Mouse (Mus musculus): Measurements from ENCODE around the gene Gm281. TPM values are rescaled to one million over a fixed set of nuclear protein-coding genes. Genes with fewer than 3 reads are reported as not detected.
A peak's percentile ranks its signal among the peaks of the same experiment; 100 is the strongest.
"Not testable (repeated sequence)": the region's sequence is repeated elsewhere in the genome, so short reads cannot be mapped to it uniquely, and the experiment has no call there.

Gm281 gene
- not detected in 2 replicates for polyA plus RNA-seq (2015; fragmentation: Nextera tagmentation; extraction: Ambion mirVana)

DNA sequence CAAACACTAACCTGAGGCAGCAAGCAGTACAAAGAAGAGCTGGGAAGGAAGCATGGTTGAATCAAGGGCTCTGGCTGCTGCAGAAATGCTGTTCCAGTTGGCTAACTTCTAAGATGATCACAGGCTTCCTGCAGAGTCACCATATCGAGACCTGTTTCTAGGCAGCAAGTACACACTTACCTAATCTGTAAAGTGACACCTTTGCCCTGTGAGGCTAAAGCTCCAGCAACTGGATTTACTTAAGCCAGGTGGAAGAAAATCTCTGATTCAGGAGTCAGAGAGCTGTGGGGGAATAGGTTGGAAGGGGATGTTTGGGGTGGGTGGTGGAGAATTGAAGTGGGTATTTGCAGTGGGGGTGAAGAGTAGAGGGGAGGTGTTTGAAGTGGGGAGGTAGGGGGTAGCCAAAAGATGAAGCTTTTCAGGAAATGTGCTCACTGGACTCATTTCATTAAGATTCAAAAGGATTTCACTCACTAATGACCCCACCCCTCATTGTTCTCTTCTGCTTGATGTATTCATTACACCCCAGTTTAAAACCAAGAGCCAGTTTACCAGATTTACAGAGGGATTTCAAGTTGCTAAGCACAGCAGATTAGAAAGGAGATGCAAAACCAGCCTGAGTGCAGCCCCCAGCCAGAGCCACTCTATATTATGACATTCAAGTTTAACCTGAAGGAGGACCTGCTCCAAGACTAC, at the start of gene Gm281:
TSS of gene Gm281 (minus strand) at position 92 of the 696 bp plus-strand sequence.
- ATAC-seq (ENCODE audit: low FRiP score, low TSS enrichment) = no peak

DNA sequence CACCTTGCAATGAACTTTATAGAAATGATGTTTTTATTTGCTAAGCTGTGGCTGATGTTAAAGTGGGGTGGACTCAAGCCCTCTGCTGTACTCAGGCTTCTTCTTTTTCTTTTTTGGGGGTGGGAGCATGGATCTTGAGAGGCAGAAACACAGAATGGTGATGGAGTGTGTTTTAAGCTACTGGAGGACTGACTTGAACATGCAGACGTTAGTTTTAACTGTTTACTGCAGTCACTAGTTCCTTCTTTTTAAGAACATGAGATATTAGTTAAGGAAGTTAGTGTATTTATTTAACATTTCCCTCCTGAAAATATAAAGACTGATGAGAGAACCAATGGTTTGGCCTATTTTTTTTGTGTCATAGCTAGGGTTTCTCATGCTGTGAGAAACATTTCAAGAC, 49.2 kb upstream of the Gm281 start:
- H3K4me2 ChIP-seq (replicated peaks; ENCODE audit: low read depth, low read length) = no peak overlapping the region
- no peaks in the 10 kb centered on the region for H3K36me3 ChIP-seq (ENCODE audit: insufficient read depth, low read length)
- WGBS = 57% methylated on average over 1 of the region's 1 CpGs
- H3K27me3 ChIP-seq (ENCODE audit: insufficient read depth, low read length) = no peaks in the 10 kb centered on the region
- peaks cover 15% of the 10 kb centered on the region for H3K4me1 ChIP-seq (ENCODE audit: insufficient read depth, low read length)
- no peak overlapping the region for H3K4me3 ChIP-seq (ENCODE audit: low read length)
- H3K9ac ChIP-seq (replicated peaks; ENCODE audit: low read length) = no peak overlapping the region
- no peak overlapping the region for H3K27ac ChIP-seq (ENCODE audit: low read length)
- no peaks in the 10 kb centered on the region for H3K9me3 ChIP-seq (ENCODE audit: low read length)
- ATAC-seq (ENCODE audit: low FRiP score, low TSS enrichment) = no peak

More for the DNA sequence above, at the start of gene Gm281:
- no peaks in the 10 kb centered on the region for H3K9me3 ChIP-seq (ENCODE audit: low read length)
- H3K36me3 ChIP-seq (ENCODE audit: insufficient read depth, low read length) = no peaks in the 10 kb centered on the region
- H3K4me2 ChIP-seq (replicated peaks; ENCODE audit: low read depth, low read length) = no peak within 1 kb of the TSS
- 16% methylated on average over 1 of the region's 1 CpGs for WGBS
- no peak within 1 kb of the TSS for H3K4me3 ChIP-seq (ENCODE audit: low read length)
- H3K9ac ChIP-seq (replicated peaks; ENCODE audit: low read length) = no peak within 1 kb of the TSS
- H3K4me1 ChIP-seq (ENCODE audit: insufficient read depth, low read length) = no peaks in the 10 kb centered on the region
- H3K27ac ChIP-seq (ENCODE audit: low read length) = no peak within 1 kb of the TSS
- no peaks in the 10 kb centered on the region for H3K27me3 ChIP-seq (ENCODE audit: insufficient read depth, low read length)

DNA sequence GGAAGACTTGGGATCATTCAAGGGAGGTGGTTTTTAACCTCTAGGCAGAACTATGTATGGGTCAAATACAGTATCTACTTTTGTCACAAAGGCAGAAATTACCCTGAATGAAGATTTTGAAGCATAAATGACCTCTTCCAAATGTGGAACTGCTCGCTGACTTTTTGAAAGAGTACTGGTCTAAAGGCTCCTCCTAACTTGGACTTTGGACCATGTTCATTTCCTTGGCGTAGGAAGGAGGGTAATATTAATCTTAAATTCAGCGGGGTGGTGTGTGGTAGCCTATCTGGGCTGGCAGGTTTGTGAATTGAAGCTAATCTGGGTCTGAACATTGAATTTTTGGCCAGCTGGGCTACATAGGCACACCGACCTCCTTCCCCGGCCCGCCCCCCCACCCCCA, 48.2 kb upstream of the Gm281 start:
- Histone ChIP-seq H3K27me3 (ENCODE audit: insufficient read depth, low read length) (no peaks in the 10 kb centered on the region), H3K9me3 (ENCODE audit: low read length) (no peaks in the 10 kb centered on the region), H3K27ac (ENCODE audit: low read length) (no peak overlapping the region), H3K4me2 (replicated peaks; ENCODE audit: low read depth, low read length) (no peak overlapping the region), H3K4me1 (ENCODE audit: insufficient read depth, low read length) (peaks cover 15% of the 10 kb centered on the region), H3K4me3 (ENCODE audit: low read length) (no peak overlapping the region), H3K36me3 (ENCODE audit: insufficient read depth, low read length) (no peaks in the 10 kb centered on the region), H3K9ac (replicated peaks; ENCODE audit: low read length) (no peak overlapping the region)
- no peak for ATAC-seq (ENCODE audit: low FRiP score, low TSS enrichment)
- 87% methylated on average over 6 of the region's 6 CpGs for WGBS

DNA sequence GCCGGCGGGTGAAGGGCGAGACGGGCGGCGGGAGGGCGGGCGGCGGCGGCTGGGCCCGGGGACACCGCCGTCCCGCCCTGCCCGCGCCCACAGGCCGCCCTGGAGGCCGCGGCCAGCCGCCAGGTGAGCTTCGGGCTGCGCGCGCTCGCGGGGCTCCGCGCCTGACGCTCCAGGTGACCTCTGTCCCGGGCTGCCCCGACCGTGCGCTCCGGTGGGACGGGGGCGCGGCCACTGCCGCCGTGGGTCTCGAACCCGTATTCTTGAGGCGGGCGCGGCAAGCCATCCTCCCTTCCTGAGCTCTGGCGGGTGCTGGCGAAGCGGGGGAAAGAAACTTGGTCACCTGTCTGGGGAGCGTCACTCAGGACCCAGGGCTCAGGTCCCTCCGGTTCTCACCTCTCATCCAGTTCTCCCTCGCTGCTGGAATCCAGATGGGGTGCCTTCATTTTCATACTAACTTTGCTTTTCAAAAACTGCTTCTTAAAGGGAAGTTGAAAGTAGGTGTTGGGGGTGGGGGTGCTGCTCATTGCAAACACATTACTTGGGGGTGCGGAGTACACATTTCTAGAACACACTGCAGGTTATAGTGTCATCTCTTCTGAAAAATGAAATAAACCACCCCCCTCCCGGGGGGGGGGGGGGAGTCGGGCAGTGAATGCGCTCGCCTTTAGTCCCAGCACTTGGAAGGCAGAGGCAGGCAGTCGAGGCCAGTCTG, 47.3 kb upstream of the Gm281 start, which contains the start of the genes Atxn7 and Thoc7:
TSS of gene Atxn7 (plus strand) at position 40 of the 712 bp plus-strand sequence.
TSS of gene Thoc7 (minus strand) at position 452 of the 712 bp plus-strand sequence.
- WGBS = 4% methylated on average over 45 of the region's 56 CpGs
- ATAC-seq (ENCODE audit: low FRiP score, low TSS enrichment) = peak; percentile 65
- H3K9me3 ChIP-seq (ENCODE audit: low read length) = no peaks in the 10 kb centered on the region
- peak within 1 kb of the TSS; percentile 90 for H3K27ac ChIP-seq (ENCODE audit: low read length)
- H3K4me3 ChIP-seq (ENCODE audit: low read length) = peak within 1 kb of the TSS; percentile 88
- H3K4me1 ChIP-seq (ENCODE audit: insufficient read depth, low read length) = peaks cover 15% of the 10 kb centered on the region
- H3K9ac ChIP-seq (replicated peaks; ENCODE audit: low read length) = peak within 1 kb of the TSS; percentile 99
- peak within 1 kb of the TSS; percentile 63 for H3K4me2 ChIP-seq (replicated peaks; ENCODE audit: low read depth, low read length)
- no peaks in the 10 kb centered on the region for H3K27me3 ChIP-seq (ENCODE audit: insufficient read depth, low read length)
- H3K36me3 ChIP-seq (ENCODE audit: insufficient read depth, low read length) = no peaks in the 10 kb centered on the region

DNA sequence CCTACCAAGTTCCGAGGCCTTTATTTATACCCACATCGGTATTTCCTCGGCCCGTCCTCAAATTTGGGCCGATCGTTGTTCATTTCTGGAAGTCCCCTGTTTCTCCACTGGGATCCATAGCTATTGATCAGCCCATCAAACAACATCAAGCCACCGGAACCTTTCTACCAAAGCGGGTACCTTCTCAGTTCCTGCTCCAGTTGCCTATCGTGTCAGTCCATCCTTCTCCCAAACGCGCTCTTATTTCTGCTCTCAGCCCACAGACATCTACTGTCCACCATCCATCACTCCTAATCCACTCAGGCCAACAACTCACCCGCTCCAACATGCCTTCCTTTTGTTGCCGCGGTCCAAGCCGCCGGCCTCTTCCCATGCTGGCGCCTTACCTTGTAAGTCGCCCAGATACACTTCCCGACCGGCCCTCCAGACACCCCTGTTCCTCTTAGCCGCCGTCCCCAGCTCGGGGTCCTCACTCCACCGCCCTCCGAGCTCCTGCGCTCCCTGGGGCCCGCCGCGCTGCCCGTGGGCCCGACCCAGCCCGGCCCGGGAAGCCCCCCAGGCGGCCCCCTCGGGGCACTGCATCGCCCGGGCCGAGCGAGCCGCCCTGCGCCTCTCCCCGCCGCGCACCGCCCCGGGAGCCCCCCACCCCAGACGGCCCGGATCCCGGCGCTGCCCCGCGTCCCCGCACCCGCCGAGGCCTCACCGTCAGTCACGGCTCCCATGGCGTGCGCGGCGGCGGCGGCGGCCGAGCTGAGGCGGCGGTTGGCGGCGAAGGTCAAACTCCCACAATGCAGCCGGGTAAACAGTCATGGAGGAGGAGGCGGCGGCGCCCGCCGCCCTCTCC, 46.4 kb upstream of the Gm281 start:
- Histone ChIP-seq H3K27ac (ENCODE audit: low read length) (peak overlapping the region; percentile 90), H3K9me3 (ENCODE audit: low read length) (no peaks in the 10 kb centered on the region), H3K4me1 (ENCODE audit: insufficient read depth, low read length) (peaks cover 15% of the 10 kb centered on the region), H3K4me2 (replicated peaks; ENCODE audit: low read depth, low read length) (peak overlapping the region; percentile 63), H3K27me3 (ENCODE audit: insufficient read depth, low read length) (no peaks in the 10 kb centered on the region), H3K4me3 (ENCODE audit: low read length) (peak overlapping the region; percentile 88), H3K9ac (replicated peaks; ENCODE audit: low read length) (peak overlapping the region; percentile 99), H3K36me3 (ENCODE audit: insufficient read depth, low read length) (peaks cover 6% of the 10 kb centered on the region)
- peak; percentile 89 for ATAC-seq (ENCODE audit: low FRiP score, low TSS enrichment)
- WGBS = under 1% methylated on average over 31 of the region's 75 CpGs

DNA sequence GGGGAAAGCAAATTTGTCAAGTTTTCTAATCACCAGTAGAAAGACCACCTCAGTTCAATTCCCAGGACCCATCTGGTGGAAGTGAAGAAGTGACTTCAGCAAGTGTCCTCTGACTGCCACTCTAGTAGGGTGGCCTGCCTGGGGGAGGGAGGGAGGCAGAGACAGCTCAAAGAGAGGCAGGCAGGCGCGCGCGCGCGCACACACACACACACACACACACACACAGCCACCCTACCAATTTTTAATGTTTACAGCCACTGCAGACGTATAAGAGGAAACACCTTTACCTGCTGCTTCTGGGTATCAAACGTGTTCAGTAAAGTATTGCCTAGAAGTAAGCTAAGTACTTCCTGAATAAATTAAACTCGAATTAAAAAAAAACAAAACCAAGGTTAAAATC, 45.8 kb upstream of the Gm281 start:
- Histone ChIP-seq H3K9me3 (ENCODE audit: low read length) (no peaks in the 10 kb centered on the region), H3K36me3 (ENCODE audit: insufficient read depth, low read length) (peaks cover 10% of the 10 kb centered on the region), H3K4me1 (ENCODE audit: insufficient read depth, low read length) (peaks cover 15% of the 10 kb centered on the region), H3K9ac (replicated peaks; ENCODE audit: low read length) (peak overlapping the region; percentile 99), H3K4me2 (replicated peaks; ENCODE audit: low read depth, low read length) (peak overlapping the region; percentile 63), H3K27ac (ENCODE audit: low read length) (peak overlapping the region; percentile 90), H3K27me3 (ENCODE audit: insufficient read depth, low read length) (no peaks in the 10 kb centered on the region), H3K4me3 (ENCODE audit: low read length) (peak overlapping the region; percentile 88)
- WGBS = 0% methylated on average over 9 of the region's 9 CpGs
- ATAC-seq (ENCODE audit: low FRiP score, low TSS enrichment) = peak; percentile 57; the same call in 1 of the 2 replicates

DNA sequence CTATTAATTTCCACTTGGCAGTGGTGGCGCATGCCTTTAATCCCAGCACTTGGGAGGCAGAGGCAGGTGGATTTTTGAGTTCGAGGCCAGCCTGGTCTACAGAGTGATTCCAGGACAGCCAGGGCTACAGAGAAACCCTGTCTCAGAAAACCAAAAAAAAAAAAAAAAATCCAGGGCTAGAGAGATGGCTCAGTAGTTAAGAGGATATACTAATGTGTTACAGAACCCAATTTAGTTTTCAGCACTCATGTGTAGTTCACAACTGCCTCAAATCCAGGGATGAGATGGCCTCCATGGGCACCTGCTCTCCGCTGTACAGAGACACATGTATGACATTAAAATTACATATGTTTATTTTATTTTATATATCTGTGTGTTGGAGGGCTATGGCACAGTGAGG, 37.9 kb upstream of the Gm281 start:
- ATAC-seq (ENCODE audit: low FRiP score, low TSS enrichment); H3K4me1 ChIP-seq (ENCODE audit: insufficient read depth, low read length); H3K4me2 ChIP-seq (replicated peaks; ENCODE audit: low read depth, low read length); H3K27ac ChIP-seq (ENCODE audit: low read length); H3K9ac ChIP-seq (replicated peaks; ENCODE audit: low read length); H3K27me3 ChIP-seq (ENCODE audit: insufficient read depth, low read length); H3K4me3 ChIP-seq (ENCODE audit: low read length); H3K9me3 ChIP-seq (ENCODE audit: low read length): not testable (repeated sequence)
- H3K36me3 ChIP-seq (ENCODE audit: insufficient read depth, low read length) = peaks cover 49% of the 10 kb centered on the region
- 96% methylated on average over 3 of the region's 3 CpGs for WGBS

DNA sequence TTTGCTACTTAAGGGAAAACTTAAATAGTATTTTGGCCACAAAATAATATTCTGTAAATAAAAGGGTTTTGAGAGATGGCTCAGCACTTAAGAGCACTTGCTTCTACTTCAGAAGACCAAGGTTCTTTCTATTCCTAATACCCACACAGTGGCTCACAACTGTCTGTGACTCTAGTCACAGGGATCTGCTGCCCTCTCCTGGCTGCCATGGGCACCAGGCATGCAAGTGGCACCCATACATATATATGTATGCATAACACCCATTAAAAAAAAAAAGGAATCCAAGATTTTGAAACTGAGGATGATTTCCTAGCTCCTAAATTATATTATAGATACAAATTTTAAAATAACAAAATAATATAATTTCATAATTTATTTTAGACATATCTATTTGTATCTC, 36.1 kb upstream of the Gm281 start:
- no peaks in the 10 kb centered on the region for H3K27me3 ChIP-seq (ENCODE audit: insufficient read depth, low read length)
- no peak overlapping the region for H3K27ac ChIP-seq (ENCODE audit: low read length)
- H3K9ac ChIP-seq (replicated peaks; ENCODE audit: low read length) = no peak overlapping the region
- H3K4me3 ChIP-seq (ENCODE audit: low read length) = no peak overlapping the region
- ATAC-seq (ENCODE audit: low FRiP score, low TSS enrichment) = no peak
- no peaks in the 10 kb centered on the region for H3K9me3 ChIP-seq (ENCODE audit: low read length)
- no peaks in the 10 kb centered on the region for H3K4me1 ChIP-seq (ENCODE audit: insufficient read depth, low read length)
- H3K36me3 ChIP-seq (ENCODE audit: insufficient read depth, low read length) = peaks cover 41% of the 10 kb centered on the region
- no peak overlapping the region for H3K4me2 ChIP-seq (replicated peaks; ENCODE audit: low read depth, low read length)

DNA sequence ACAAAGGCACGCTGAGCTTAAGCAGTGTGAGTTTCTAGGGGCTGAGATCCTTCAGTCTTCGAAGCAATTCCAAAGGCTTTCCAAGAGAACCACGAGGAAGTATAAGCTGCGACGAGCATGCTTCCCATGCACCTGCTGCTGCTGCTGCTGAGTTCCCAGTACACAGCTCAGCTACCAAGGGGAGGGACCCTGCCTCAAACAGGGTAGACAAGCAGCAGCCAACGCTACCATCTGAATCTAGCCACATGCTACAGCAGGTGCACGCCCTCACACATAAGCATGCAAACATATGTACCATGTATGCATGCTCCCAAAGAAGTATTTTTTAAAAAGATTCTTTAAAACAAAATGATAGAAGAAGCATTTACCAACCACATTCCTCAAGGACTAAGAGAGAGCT, 34.1 kb upstream of the Gm281 start:
- no peaks in the 10 kb centered on the region; the same call in 1 of the 2 replicates for H3K9me3 ChIP-seq (ENCODE audit: low read length)
- H3K4me3 ChIP-seq (ENCODE audit: low read length) = no peak overlapping the region
- no peaks in the 10 kb centered on the region for H3K27me3 ChIP-seq (ENCODE audit: insufficient read depth, low read length)
- no peak overlapping the region for H3K27ac ChIP-seq (ENCODE audit: low read length)
- ATAC-seq (ENCODE audit: low FRiP score, low TSS enrichment) = no peak
- no peaks in the 10 kb centered on the region for H3K4me1 ChIP-seq (ENCODE audit: insufficient read depth, low read length)
- H3K9ac ChIP-seq (replicated peaks; ENCODE audit: low read length) = no peak overlapping the region
- peaks cover 40% of the 10 kb centered on the region for H3K36me3 ChIP-seq (ENCODE audit: insufficient read depth, low read length)
- WGBS = 94% methylated on average over 7 of the region's 7 CpGs
- no peak overlapping the region for H3K4me2 ChIP-seq (replicated peaks; ENCODE audit: low read depth, low read length)

Data from kidney, embryonic 16.5 days (tissue).